Mouse (Mus musculus): ENCODE data around the gene Pex16.

DNA sequence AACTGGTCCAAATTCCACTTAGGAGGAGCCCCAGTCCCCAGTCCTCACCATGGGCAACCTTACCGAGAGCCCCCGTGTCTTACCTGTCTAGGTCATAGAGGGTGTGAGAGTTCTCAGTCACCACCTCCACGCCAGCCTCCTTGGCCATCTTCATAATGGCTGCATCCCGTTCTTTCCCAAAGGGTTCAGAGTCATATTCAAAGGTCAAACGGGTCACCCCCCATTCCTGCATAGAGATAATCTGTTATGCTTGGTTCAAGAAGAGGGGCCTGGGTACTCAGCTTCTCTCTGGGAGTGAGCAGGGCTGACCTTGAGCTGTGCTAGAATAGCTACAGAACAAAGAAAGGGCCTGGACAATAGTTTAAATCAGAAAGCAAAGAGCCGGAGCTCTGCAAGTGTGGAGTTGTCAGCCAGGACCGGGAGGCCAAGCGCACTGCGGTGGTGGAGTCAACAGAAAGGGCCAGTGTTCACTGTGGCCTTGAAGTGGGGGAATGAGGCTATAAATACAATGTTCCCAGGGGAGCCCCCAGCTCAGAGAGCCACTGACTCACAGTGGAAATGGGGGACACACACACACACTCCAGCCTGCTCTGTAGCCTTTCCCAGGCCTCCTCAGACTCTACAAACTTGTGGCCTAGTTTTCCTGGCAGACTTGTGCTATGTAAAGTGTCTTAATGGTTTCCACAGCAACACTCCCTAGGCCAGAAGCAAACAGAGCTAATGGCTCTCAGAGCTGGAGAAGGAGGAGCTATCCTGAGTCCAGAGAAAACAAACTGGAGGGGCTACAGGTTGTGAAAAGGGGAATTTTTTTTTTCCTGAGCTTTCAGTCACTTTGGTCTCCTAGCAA is 50.2 kb downstream of the Pex16 start:
- TF ChIP-seq USF1 (IDR thresholded peaks at IDR 0.05; ENCODE audit: low read depth): no peak
- no peak for TF ChIP-seq CTCF (IDR thresholded peaks at IDR 0.05; ENCODE audit: control insufficient read depth, insufficient read depth, insufficient read length)
- TF ChIP-seq MYOD1 (IDR thresholded peaks at IDR 0.05; ENCODE audit: control insufficient read depth, insufficient read length, low read depth): no peak

All from C2C12 (cell line).